Mouse (Mus musculus) E14TG2a.4 (cell line): ENCODE data around the gene Ubb.

Source experiments
- CTCF ChIP-seq: conservative IDR thresholded peaks from 2 replicates; pipeline ENCODE4 v1.5.1; 2014; ENCODE audit warnings: low read length
- POU5F1 ChIP-seq: IDR thresholded peaks from 2 replicates; pipeline ENCODE4 v1.6.1; 2014; ENCODE audit warnings: low read length, borderline replicate concordance

DNA sequence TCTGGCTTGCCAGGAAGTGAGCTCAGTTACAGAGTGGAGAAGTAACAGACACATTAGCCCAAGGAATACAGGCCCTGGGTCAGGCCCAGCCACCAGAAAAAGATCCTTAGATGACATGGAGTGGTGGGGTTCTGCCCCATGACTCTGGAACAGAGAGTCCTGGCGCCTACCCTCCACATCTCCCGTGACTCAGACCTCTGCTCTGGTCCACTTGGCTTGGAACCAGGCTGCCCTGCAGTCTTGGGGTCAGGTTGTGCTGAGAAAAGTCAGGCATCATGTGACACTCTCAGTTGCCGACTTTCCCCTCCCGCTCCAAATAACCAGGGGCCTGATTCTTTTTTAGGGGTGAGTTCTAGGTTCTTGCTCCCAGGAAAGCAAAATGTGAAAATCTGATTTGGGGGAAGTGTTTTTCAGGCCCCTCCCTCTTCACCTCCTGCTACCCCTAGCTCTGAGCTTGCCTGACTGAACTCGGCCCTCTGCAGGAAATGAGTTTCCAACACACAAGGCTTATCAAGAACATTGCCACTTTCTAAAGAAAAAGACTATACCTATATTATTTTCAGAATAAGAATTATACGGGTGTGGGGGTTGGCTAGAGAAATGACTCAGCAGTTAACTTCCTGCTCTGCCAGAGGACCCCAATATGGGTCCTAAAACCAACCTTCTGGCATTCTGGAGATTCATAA, 8.1 kb downstream of the Ubb start:
- TF ChIP-seq POU5F1 (no peak), CTCF (no peak)
